Mouse (Mus musculus) gastrocnemius, postnatal 14 days (tissue): ENCODE data around the gene Slc25a1. TPM values are rescaled to one million over a fixed set of nuclear protein-coding genes. Genes with fewer than 3 reads are reported as not detected.
"Not testable (repeated sequence)": the region's sequence is repeated elsewhere in the genome, so short reads cannot be mapped to it uniquely, and the experiment has no call there.

Experiments
- DNase-seq: peaks from one replicate; pipeline ENCODE4 v3.0.0; 2021; ENCODE audit warnings: mixed read lengths
- intact Hi-C: fragments of 180-260 bp; cut with DNase I; formaldehyde crosslinking; loops from one replicate; pipeline ENCODE4 v1.15.1; 2025; ENCODE audit warnings: low total_unique reads
- long read RNA-seq, 2 experiments: library from polyadenylated mRNA; stranded (forward); transcript quantifications; one replicate each; pipeline ENCODE4 v2.0.0; 2021
- total RNA-seq, 2 experiments: library from RNA; stranded (reverse); gene quantifications; 2 replicates each; pipeline ENCODE4 v1.2.3; 2021

Gene Slc25a1
- 1 to 10 TPM; 4.9 to 7.7 TPM for total RNA-seq
- long read RNA-seq, experiment 1, partial matches to known transcripts = 0 of 5 reads
- long read RNA-seq, experiment 1, other reads (novel, unspliced or antisense) = 1 of 5 reads
- long read RNA-seq, experiment 2, partial matches to known transcripts = 0 of 3 reads
- long read RNA-seq, experiment 2, other reads (novel, unspliced or antisense) = 0 of 3 reads

DNA sequence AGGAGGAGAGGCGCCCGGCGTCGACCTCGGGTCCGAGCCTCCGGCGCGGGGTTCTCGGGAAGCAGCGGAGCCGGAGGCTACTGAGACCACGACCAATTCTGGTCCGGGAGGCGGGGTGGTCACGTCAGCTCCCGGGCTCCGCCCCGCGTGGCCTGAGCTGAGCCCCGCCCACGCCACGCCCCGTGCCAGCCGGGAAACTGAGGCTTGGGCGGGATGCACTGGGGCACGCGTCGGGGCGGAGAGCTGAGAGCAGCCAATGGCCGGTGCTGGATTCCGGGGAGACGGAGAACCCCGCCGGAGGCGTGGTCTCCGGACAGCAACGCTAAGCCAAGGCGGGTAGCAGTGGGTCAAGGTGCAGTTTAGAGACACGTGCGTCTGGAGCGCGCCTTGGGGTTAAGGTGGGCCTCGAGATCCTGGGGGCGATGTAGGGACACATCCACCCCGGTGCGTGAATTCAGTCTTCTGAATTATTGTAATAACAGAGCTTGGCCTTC is at the start of gene Slc25a1:
Slc25a1 (minus strand) TSS at position 133 of the 494 bp plus-strand sequence.
- peak; percentile 67 for DNase-seq
- intact Hi-C loops = no loop called here

DNA sequence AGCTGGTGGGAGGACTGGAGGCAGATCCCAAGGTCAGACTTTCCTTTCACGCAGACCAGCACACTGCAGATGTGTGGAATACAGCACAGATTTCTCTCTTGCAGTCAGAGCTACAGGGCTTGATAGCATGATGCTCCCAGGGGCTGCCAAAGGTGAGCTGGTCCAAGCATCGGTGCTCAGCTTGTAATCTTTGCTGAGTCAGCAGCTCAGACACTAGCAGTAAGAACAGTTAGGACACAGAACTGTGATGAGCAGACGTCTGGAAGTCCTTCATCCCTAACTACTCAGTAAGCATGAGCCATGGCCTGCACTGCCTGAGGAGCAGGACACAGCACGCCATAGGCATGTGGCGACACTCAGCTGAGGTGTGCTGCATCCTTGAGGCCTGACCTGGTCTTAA is 43.8 kb upstream of the Slc25a1 start:
- DNase-seq = no peak
- intact Hi-C loops = no loop called here

DNA sequence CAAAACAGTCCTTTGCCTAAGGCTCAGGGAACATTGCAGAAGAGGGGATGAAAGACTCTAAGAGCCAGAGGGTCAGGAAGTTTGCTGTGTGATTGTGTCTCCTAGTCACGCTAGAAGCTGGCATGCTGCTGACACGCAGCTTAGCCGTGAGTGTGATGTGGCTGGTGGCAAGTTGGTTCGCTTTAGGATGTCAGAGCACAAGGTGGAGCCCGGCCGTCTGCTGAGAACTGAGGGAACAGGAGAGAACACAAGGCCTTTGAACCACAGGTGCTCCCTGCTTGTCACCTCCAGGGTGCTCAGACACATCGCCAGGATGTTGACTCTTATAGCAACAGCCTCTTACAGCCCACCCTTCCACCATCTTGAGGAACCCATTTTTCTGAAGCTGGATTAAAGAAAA is 34.1 kb upstream of the Slc25a1 start:
- DNase-seq = no peak
- intact Hi-C loops = no loop called here

- DNase-seq, intact Hi-C loops: not testable (repeated sequence)
Observed at GRCm38 (mm10) chr16:17956052-17956638, 28.1 kb upstream of the Slc25a1 start.

GRCm38 (mm10) chr16:17951618-17952017 is 23.6 kb upstream of the Slc25a1 start:
- DNase-seq = no peak
- intact Hi-C loops = no loop called here

DNA sequence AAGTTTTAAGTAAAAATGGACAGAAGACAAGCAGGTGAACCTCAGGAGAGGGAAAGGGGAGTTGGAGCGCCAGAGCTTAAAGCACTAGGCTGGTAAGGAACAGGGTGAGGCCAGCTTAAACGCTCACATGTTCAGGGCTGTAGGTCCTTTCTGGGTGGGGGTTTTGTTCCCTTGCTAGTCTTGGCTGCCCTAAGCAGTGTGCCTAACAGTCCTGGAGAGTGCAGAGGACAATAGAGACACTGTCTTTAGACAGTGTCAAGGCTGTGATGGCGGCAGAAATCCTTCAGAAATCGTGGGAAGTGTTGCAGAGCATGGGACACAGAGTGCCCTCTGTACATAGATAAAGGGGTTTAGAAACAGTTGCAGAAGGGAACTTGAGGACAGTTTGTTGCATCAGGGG is 22.0 kb upstream of the Slc25a1 start:
- intact Hi-C loops = no loop called here

DNA sequence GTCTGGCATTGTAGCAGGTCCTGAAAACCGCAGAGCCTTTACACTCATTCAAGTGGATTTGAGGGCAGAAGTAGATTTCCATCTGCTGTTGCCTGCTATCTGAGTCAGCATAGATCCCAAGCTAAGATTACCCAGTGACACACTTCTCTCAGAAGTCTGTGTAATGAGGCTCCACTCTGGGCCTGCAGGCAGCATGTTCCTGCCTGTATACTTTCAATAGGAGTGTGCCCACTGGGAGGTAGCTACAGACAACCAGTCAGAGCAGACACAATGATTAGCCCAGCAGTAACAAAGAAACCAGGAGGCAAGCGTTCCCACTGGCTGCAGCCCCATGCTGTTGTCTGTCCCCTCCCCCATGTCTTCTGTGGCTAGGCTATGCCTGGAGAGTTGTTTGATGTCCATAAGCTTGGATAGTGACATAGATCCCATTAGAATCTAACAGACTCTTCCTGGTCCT is 21.4 kb upstream of the Slc25a1 start:
- no peak for DNase-seq
- intact Hi-C loops = no loop called here

More for the DNA sequence above, 22.0 kb upstream of the Slc25a1 start:
- DNase-seq = no peak

DNA sequence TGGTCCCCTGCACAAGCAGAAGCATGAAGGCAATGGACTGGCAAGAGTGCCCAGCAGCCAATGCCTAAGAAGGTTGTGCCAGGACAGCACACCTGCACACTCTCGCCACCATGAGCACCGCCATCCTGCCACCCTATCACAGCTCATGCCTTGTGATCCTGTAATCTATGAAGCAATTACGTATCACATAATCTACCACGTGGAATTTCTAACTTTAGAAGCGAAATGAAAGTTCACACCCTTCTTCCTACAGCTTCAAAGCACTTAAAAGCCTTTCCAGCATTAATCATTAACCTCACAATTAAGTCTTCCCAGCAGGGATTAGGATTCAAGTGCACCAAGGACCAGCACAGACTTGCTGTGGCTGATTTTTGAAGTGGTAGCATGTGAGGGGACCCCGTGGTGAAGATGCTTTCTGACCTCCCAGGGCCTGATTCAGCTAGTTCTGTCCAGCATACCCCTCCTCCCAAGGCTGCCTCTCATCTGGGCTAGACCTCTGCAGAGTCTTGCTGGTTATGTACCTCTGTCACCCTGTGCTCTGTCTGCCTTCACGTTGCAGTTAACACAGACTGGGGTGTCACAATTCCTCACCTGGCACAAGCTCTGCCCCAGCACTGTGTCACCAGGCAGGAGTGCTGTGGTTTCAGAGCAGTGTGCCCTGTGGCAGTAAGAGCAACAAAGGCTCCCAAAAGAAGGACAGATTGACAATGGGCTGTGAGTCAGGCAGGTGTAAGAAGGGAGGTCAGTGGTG is 17.2 kb upstream of the Slc25a1 start:
- DNase-seq = no peak
- intact Hi-C loops = no loop called here

DNA sequence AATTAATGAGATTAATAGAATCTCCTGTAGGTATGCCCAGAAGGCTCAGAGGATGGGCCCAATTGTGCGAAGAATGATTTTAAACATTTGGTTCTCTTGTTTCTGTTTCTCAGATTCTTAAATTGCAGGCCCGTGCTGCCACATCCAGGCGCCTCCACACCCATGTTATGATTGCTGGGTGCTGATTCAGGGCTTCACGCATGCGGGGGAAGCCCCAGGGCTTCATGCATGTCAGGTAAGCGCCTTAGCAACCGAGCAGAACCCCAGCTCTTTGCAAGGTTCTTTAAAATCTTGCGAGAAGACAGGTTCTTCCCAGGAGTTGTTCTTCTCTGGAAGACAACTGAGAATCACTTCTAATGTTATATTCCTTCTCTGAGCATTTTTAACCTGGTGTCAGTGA is 15.4 kb upstream of the Slc25a1 start:
- intact Hi-C loops = no loop called here
- DNase-seq = no peak

DNA sequence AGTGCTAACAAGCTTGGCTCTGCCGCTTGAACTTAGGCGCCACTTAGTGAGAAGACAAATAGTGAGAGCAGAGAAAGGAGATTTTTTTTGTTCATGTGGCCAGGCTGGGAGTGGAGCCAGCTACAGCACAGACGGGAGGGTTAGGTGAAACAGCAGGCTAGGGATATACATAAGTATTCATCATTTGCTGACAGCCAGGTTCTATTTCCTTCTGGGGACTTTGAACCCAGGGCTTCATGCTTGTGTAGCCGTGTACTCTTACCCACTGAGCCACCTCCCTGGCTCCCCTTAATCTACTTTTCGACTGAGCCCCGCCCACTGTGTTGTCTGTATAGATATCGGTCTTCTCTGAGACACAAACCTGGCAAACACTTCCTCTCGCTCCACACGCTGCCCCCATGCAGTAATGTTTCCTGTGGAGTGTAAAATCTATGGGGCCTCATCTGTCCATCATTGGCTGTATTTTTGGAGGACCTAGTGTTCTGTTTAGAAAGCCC is 11.3 kb upstream of the Slc25a1 start:
- intact Hi-C loops = no loop called here

GRCm38 (mm10) chr16:17938821-17939220 is 10.8 kb upstream of the Slc25a1 start:
- peak; percentile 40 for DNase-seq
- intact Hi-C loops = no loop called here

More for the DNA sequence above, 11.3 kb upstream of the Slc25a1 start:
- DNase-seq = no peak

DNA sequence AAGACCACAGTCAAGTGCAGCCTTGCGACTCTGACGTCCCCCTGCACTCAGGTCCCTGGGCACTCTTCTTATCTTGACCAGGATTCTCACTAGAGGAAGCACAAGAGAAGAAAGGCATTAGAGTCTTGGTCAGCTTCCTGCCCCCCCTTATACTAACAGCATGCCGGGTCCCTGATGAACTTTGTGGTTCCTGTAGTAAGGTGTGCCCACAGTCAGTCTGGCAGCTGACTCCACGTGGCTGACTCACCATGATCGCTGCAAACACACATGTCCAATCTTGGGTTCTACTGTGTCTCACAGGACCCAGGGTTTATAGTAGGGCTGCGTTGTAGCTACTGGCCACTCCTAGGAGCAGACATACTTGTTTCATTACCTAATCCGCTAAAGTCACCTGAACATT is 10.2 kb upstream of the Slc25a1 start:
- intact Hi-C loops = no loop called here
- no peak for DNase-seq

DNA sequence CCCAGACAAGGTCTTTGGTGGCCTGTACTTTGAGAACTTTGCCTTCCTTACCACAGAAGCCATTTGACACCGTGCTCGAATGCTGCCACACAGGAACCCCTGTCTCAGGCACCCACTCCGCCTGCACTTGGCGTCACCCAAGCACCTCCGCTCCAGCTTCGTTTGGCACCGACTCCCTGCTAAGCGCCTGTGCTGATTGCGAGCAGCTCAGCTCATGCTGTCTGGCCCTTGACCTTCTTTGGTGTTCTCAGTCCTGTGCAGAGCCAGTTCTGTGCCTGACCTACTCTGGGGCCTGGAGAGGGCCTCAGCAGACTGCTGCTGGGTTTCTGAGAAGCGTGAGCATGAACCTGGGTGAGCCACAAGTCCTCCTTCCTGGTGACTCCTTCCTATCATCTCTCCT is 8.8 kb upstream of the Slc25a1 start:
- intact Hi-C loops = no loop called here
- DNase-seq = no peak

DNA sequence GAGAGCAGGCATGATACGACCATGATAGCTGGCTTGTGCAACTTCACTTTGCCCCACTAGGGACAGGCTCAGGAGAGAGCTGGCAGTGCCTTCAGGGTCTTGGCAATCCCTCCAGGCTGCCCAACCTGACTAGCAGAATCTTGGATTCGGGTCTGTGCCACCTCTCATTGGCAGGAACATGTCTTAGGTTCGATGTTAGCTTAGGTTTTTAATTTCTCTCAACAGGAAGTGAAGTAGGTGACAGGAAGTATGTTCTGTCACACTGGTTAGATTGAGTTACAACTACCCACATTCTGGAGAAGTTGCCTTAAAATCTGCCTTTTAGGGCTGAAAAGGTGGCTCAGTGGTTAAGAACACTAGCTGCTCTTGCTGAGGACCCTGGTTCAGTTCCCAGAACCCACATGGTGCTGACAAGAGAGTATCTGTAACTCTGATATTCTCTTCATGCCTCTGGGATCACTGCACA is 6.5 kb upstream of the Slc25a1 start:
- DNase-seq = no peak
- intact Hi-C loops = no loop called here

DNA sequence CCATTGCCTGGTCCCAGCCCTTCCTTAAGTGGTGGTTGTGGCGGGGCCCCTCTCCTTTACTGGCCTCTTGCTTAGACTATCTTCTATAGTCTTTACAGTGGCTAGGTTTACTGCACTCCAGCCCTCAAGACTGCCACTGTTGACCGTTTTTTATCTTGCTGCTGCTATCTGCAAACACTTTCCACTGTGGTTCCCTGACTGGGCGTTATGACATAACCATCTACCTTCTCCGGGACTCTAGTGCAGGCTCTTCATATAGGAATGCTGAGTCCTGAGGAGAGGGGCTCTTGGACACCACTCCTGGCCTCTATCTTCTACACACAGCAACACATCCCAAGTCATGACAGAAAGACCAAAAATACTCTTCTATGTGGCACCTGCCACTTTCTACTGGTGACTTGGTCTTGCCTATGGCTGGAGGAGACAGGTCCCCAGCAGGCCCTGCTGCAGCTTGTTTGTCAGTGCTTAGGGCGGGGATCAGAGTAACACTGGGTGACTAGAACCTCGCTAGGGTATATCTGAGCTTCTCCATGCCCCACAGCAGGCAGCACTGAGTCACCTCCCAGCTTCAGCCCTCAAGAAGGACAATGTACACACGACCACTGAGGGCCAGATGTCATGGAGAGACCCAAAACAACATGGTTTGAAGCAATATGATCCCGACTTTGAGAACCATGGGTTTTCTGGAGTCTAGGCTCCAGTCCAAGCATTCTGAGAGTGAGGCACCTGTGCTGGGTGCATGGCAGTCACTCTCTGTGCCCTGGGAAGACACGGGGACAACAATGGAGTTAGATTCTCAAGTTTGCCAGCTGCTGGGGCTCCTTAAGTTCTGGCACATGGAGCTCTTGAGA is 5.8 kb upstream of the Slc25a1 start:
- intact Hi-C loops = no loop called here

GRCm38 (mm10) chr16:17931906-17932460 is 4.0 kb upstream of the Slc25a1 start:
- no peak for DNase-seq
- intact Hi-C loops = no loop called here

More for the DNA sequence above, 5.8 kb upstream of the Slc25a1 start:
- DNase-seq = no peak

DNA sequence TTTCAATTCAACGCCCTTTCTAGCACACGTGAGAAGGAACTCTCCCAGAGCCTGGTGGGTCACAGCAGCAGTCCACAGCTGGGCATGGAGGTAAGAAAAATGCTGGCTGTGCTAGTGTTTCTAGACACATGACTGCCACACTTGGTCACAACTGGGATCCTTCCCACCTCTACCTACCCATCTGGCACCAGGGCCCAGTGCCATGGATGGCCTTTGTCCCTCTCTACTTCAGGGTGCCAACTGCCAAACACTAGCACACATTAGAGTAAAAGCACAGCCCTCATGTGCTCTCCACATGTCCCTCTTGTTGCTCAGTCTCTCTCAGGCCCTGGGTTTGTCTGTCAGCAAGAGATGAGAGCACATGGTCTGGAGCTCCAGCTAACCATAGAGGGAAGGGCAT is 1.6 kb upstream of the Slc25a1 start:
- intact Hi-C loops = no loop called here
- DNase-seq = no peak

GRCm38 (mm10) chr16:17929211-17929610 is 1.2 kb upstream of the Slc25a1 start:
- intact Hi-C loops = no loop called here
- no peak for DNase-seq

DNA sequence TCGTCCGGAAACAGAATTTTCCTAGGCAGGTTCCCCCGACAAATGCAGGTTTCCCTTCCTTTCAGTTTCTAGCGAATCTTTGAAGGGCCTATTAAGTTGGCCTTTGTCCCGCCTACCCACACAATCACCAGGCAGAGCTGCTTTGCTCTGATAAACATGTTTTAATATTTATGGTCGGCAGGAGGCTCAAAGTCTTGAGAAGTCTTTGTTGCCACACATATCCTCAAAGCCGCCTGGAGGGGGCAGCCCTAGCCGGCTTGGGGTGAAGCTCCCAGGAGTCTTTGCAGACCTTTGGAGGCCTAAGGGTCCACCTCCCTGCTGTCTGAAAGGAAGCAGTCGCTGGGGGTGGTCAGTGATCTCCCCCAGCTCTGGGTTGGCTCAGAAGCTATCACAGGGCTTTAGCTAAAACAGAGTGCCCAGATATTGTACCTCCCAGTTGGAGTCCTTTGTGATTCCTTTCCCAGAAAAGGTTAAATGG is 647 bp upstream of the Slc25a1 start:
- peak; percentile 74 for DNase-seq
- intact Hi-C loops = no loop called here
